Mouse (Mus musculus): ENCODE data around the gene Oas1e. TPM values are rescaled to one million over a fixed set of nuclear protein-coding genes. Genes with fewer than 3 reads are reported as not detected.

Oas1e gene
- 2.2 TPM in 1 of 2 replicates, not detected in the other for polyA plus RNA-seq (2012; rRNA removed; ENCODE audit: low replicate concordance)

DNA sequence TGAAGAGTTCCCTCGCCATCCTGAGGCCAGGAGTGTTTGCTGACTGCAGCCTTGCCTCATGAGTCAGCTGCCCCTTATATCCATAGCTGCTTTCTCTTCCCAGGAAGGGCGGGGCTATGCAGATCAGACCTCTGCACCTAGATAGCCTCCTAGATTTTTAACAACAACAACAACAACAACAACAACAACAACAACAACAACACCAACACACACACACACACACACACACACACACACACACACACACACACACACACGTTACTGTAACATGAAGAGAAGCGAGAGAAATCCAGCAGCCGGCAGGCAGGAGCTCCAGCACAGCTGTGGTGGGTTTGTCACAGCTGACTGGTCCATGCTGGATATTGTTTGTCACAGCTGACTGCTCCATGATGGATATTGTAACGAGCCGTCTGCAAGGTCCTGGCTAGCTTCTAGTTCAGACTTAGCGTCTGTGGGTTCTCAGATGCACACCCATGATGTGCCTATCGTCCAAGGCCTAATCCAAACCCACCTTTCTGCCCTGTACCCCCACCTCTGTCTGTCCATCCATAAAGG is at the start of gene Oas1e:
Oas1e (minus strand) TSS at position 51 of the 555 bp plus-strand sequence.

DNA sequence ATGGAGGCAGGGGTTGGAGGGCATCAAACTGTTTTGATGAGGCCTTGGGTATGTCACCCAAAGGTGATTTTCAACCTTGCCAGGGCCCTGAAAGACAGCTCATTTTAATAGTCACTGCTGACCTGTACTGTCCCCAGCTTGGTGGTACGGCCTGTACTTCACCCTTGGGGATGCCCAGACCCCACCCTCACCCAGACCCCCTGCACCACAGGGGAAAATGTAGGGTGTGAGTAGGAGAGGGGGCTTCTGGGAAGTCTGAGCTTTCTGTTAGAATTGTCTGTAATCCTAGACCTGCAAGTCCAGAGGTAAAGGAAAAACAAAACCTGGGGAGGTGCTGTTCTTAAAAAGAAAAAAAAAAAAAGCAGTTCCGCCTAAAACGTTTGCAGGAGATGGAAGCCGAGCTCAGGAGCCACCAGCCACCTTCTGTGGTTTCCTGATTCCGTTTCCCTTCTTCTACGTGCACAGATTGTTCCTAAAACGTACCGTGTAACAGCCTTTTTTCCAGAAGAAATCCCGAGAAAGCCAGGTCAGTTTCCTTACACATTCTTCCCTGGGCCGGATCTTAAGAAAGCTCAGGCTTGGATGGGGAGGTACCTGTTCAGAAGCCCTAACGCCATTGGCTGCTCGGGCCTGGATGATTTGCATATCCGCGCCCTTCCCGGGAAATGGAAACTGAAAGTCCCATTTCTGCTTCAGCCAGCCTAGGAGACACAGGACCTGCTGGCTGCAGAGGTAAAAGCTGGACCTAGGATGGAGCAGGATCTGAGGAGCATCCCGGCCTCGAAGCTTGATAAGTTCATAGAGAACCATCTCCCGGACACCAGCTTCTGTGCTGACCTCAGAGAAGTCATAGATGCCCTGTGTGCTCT is 16.9 kb upstream of the Oas1e start, which contains the start of gene Oas1c:
Oas1c (minus strand) TSS at position 564 of the 869 bp plus-strand sequence.

DNA sequence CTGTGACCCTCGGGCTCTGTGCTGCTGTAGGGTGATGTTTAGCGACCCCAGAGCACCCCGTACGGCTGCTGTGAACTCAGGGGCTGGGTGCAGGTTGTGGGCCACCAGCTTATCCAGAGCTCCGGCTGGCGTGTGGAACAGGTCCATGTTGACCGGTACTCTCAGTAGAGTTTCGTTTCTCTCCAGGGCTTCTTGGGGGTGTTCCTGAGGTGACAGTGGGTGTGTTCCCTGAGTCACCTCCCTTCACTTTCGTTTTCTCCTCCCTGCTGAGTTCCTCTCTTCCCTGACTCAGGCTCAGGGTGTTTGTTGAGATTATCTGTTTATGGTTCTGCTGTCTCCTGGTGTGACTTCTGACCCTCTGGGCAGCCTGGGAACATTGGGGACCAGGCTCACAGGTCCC is 17.9 kb downstream of the Oas1e start, which contains the start of gene Oas3:
Oas3 (minus strand) TSS at position 184 of the 400 bp plus-strand sequence.

DNA sequence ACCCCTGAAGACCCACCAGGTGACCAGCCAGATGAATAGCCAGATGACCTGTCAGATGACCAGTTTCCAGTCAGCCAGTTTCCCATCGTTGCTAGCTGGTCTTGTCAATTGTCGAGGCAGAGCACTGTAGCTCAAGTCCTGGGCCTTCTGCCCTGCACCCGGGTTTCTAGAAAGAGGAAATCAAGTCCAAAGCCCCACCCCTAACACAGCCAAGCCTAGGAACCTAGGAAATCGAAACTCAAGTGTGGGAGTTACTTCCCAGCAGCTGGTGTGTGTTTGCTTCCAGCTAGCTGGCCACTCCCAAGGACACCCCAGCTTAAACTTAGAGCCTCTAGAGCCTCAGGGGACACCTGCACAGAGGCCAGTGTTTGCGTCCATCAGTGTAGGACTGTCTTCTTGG is 45.6 kb downstream of the Oas1e start, which contains the start of gene Oas2:
Oas2 (minus strand) TSS at position 166 of the 400 bp plus-strand sequence.

Other genes starting within 250 kb of the Oas1e start
- gene Tpcn1, start 206.9 kb downstream of the Oas1e start, polyA plus RNA-seq (2012; rRNA removed; ENCODE audit: low replicate concordance), result 42.1 and 59.5 TPM in 2 replicates
- gene Iqcd, start 206.5 kb downstream of the Oas1e start, polyA plus RNA-seq (2012; rRNA removed; ENCODE audit: low replicate concordance), result 0.13 and 0.14 TPM in 2 replicates
- gene Rita1, start 182.9 kb downstream of the Oas1e start, polyA plus RNA-seq (2012; rRNA removed; ENCODE audit: low replicate concordance), result 17.6 and 17.8 TPM in 2 replicates
- gene Ddx54, start 182.8 kb downstream of the Oas1e start, polyA plus RNA-seq (2012; rRNA removed; ENCODE audit: low replicate concordance), result 31.8 and 32.2 TPM in 2 replicates
- gene Cfap73, start 161.3 kb downstream of the Oas1e start, polyA plus RNA-seq (2012; rRNA removed; ENCODE audit: low replicate concordance), result not detected in 2 replicates
- 0.96 and 4.4 TPM in 2 replicates for gene Rasal1, start 146.7 kb downstream of the Oas1e start, polyA plus RNA-seq (2012; rRNA removed; ENCODE audit: low replicate concordance)
- gene Dtx1, start 83.6 kb downstream of the Oas1e start, polyA plus RNA-seq (2012; rRNA removed; ENCODE audit: low replicate concordance), result 12.1 and 26.2 TPM in 2 replicates
- gene Oas2, start 45.7 kb downstream of the Oas1e start, polyA plus RNA-seq (2012; rRNA removed; ENCODE audit: low replicate concordance), result 2.0 and 5.7 TPM in 2 replicates
- gene Oas3, start 17.9 kb downstream of the Oas1e start, polyA plus RNA-seq (2012; rRNA removed; ENCODE audit: low replicate concordance), result 3.4 and 73.2 TPM in 2 replicates
- 1.3 and 3.9 TPM in 2 replicates for gene Oas1c, start 17.0 kb upstream of the Oas1e start, polyA plus RNA-seq (2012; rRNA removed; ENCODE audit: low replicate concordance)
- 0.08 TPM in 1 of 2 replicates, not detected in the other for gene Oas1f, start 51.8 kb upstream of the Oas1e start, polyA plus RNA-seq (2012; rRNA removed; ENCODE audit: low replicate concordance)
- gene Oas1h, start 65.9 kb upstream of the Oas1e start, polyA plus RNA-seq (2012; rRNA removed; ENCODE audit: low replicate concordance), result not detected in 2 replicates
- 5.4 and 36.4 TPM in 2 replicates for gene Oas1g, start 92.1 kb upstream of the Oas1e start, polyA plus RNA-seq (2012; rRNA removed; ENCODE audit: low replicate concordance)
- gene Oas1a, start 112.0 kb upstream of the Oas1e start, polyA plus RNA-seq (2012; rRNA removed; ENCODE audit: low replicate concordance), result 13.5 and 52.3 TPM in 2 replicates
- 0.11 and 0.32 TPM in 2 replicates for gene Oas1d, start 119.0 kb upstream of the Oas1e start, polyA plus RNA-seq (2012; rRNA removed; ENCODE audit: low replicate concordance)
- 0.15 and 0.37 TPM in 2 replicates for gene Rph3a, start 214.6 kb upstream of the Oas1e start, polyA plus RNA-seq (2012; rRNA removed; ENCODE audit: low replicate concordance)